Mouse (Mus musculus): ENCODE data around the gene Ccdc57. TPM values are rescaled to one million over a fixed set of nuclear protein-coding genes. Genes with fewer than 3 reads are reported as not detected.

The Ccdc57 gene
- 8.4 TPM for polyA plus RNA-seq (2021)

- in situ Hi-C loops (cut with MboI; ENCODE audit: low pct_unique_long_range_greater_than_20kb) = no loop called here
- DNase-seq (ENCODE audit: low read depth, low spot score) = peak; percentile 38
- POLR2A ChIA-PET = interaction anchor here (1.5 kb wide), 1 partner anchor 28 kb away, joined by 3 read pairs; no protein-coding TSS in a partner anchor
- peak; percentile 53 for ATAC-seq
- H3K27me3 ChIP-seq = no peaks in the 10 kb centered on the region
- CTCF ChIA-PET = no interaction called here
- TF ChIP-seq CTCF (IDR thresholded peaks at IDR 0.05) = no peak
Measured at GRCm38 (mm10) chr11:120932564-120933398, at the start of gene Ccdc57. TSS of gene Ccdc57 (minus strand) at chr11:120932872.

- no peak for DNase-seq (ENCODE audit: low read depth, low spot score)
- no peak for TF ChIP-seq CTCF (IDR thresholded peaks at IDR 0.05)
- no peaks in the 10 kb centered on the region for H3K27me3 ChIP-seq
- in situ Hi-C loops (cut with MboI; ENCODE audit: low pct_unique_long_range_greater_than_20kb) = no loop called here
- POLR2A ChIA-PET = interaction anchor here (1.3 kb wide), 1 partner anchor 24 kb away, joined by 3 read pairs; no protein-coding TSS in a partner anchor
- no peak for ATAC-seq
- CTCF ChIA-PET = interaction anchor here (1.0 to 1.6 kb wide), 3 partner anchors 10 to 65 kb away, joined by 3 to 4 read pairs (median 3); no protein-coding TSS in a partner anchor
Measured at GRCm38 (mm10) chr11:120982459-120982858, 49.8 kb upstream of the Ccdc57 start.

GRCm38 (mm10) chr11:120981661-120982060, 49.0 kb upstream of the Ccdc57 start:
- no peak for DNase-seq (ENCODE audit: low read depth, low spot score)
- no peaks in the 10 kb centered on the region for H3K27me3 ChIP-seq
- ChIA-PET POLR2A (interaction anchor here (1.3 kb wide), 1 partner anchor 23 kb away, joined by 3 read pairs; no protein-coding TSS in a partner anchor), CTCF (no interaction called here)
- in situ Hi-C loops (cut with MboI; ENCODE audit: low pct_unique_long_range_greater_than_20kb) = no loop called here
- ATAC-seq = no peak
- no peak for TF ChIP-seq CTCF (IDR thresholded peaks at IDR 0.05)

GRCm38 (mm10) chr11:120980427-120981035, 47.9 kb upstream of the Ccdc57 start:
- in situ Hi-C loops (cut with MboI; ENCODE audit: low pct_unique_long_range_greater_than_20kb) = no loop called here
- ChIA-PET POLR2A (interaction anchor here (0.7 kb wide), 1 partner anchor 160 kb away, joined by 3 read pairs; no protein-coding TSS in a partner anchor), CTCF (interaction anchor here (1.5 kb wide), 1 partner anchor 20 kb away, joined by 4 read pairs; no protein-coding TSS in a partner anchor)
- TF ChIP-seq CTCF (IDR thresholded peaks at IDR 0.05) = no peak
- H3K27me3 ChIP-seq = no peaks in the 10 kb centered on the region
- no peak for DNase-seq (ENCODE audit: low read depth, low spot score)
- ATAC-seq = no peak

- no peak for DNase-seq (ENCODE audit: low read depth, low spot score)
- ChIA-PET CTCF (interaction anchor here (1.5 kb wide), 1 partner anchor 19 kb away, joined by 4 read pairs; no protein-coding TSS in a partner anchor), POLR2A (no interaction called here)
- no peak for ATAC-seq
- TF ChIP-seq CTCF (IDR thresholded peaks at IDR 0.05) = no peak
- in situ Hi-C loops (cut with MboI; ENCODE audit: low pct_unique_long_range_greater_than_20kb) = no loop called here
- no peaks in the 10 kb centered on the region for H3K27me3 ChIP-seq
Measured at GRCm38 (mm10) chr11:120979711-120980426, 47.2 kb upstream of the Ccdc57 start.

- no peak for ATAC-seq
- POLR2A ChIA-PET = no interaction called here
- H3K27me3 ChIP-seq = no peaks in the 10 kb centered on the region
- DNase-seq (ENCODE audit: low read depth, low spot score) = no peak
- TF ChIP-seq CTCF (IDR thresholded peaks at IDR 0.05) = no peak
- CTCF ChIA-PET = no interaction called here
- in situ Hi-C loops (cut with MboI; ENCODE audit: low pct_unique_long_range_greater_than_20kb) = no loop called here
Measured at GRCm38 (mm10) chr11:120973318-120973717, 40.6 kb upstream of the Ccdc57 start.

- DNase-seq (ENCODE audit: low read depth, low spot score) = no peak
- no peaks in the 10 kb centered on the region for H3K27me3 ChIP-seq
- no peak for ATAC-seq
- in situ Hi-C loops (cut with MboI; ENCODE audit: low pct_unique_long_range_greater_than_20kb) = no loop called here
- TF ChIP-seq CTCF (IDR thresholded peaks at IDR 0.05) = no peak
- CTCF ChIA-PET = interaction anchor here (1.5 kb wide), 1 partner anchor 9 kb away, joined by 3 read pairs; no protein-coding TSS in a partner anchor
- POLR2A ChIA-PET = no interaction called here
Measured at GRCm38 (mm10) chr11:120971237-120971636, 38.6 kb upstream of the Ccdc57 start.

- no peak for DNase-seq (ENCODE audit: low read depth, low spot score)
- ChIA-PET CTCF (no interaction called here), POLR2A (no interaction called here)
- no peak for TF ChIP-seq CTCF (IDR thresholded peaks at IDR 0.05)
- in situ Hi-C loops (cut with MboI; ENCODE audit: low pct_unique_long_range_greater_than_20kb) = no loop called here
- no peaks in the 10 kb centered on the region for H3K27me3 ChIP-seq
- no peak for ATAC-seq
Measured at GRCm38 (mm10) chr11:120969742-120970141, 37.1 kb upstream of the Ccdc57 start.

GRCm38 (mm10) chr11:120965587-120965986, 32.9 kb upstream of the Ccdc57 start:
- DNase-seq (ENCODE audit: low read depth, low spot score) (no peak), ATAC-seq (no peak)
- H3K27me3 ChIP-seq = no peaks in the 10 kb centered on the region
- ChIA-PET CTCF (no interaction called here), POLR2A (no interaction called here)
- no peak for TF ChIP-seq CTCF (IDR thresholded peaks at IDR 0.05)
- in situ Hi-C loops (cut with MboI; ENCODE audit: low pct_unique_long_range_greater_than_20kb) = no loop called here
